Mouse (Mus musculus) megakaryocyte progenitor cell, adult 5-6 weeks (primary cell): ENCODE data around the gene C1rl. TPM values are rescaled to one million over a fixed set of nuclear protein-coding genes. Genes with fewer than 3 reads are reported as not detected.

ENCODE experiments used
- ATAC-seq: replicated peaks from 2 replicates; pipeline ENCODE4 v1.8.0; 2016; ENCODE audit warnings: mild to moderate bottlenecking, moderate TSS enrichment, inconsistent platforms; ENCODE audit not compliant: poor library complexity
- total RNA-seq, 2 experiments: library from RNA; stranded (forward) in 1 of 2; stranded (reverse) in 1 of 2; fragments of 157-497, 149-512 nt in 1 of 2; fragments of 200-1000 nt in 1 of 2; gene quantifications; 2 replicates each; pipeline versions ENCODE4 v1.2.3 to v1.2.4; 2015 to 2017

C1rl gene
- 3.3 and 3.5 TPM in 2 replicates for total RNA-seq (2015)
- 5.6 and 6.8 TPM in 2 replicates for total RNA-seq (2017)

- peak; percentile 88 for ATAC-seq
Measured at GRCm38 (mm10) chr6:124492842-124493561, at the start of gene C1rl. TSS of gene C1rl (plus strand) at chr6:124493113.

- no peak for ATAC-seq
Measured at GRCm38 (mm10) chr6:124443338-124443737, 49.6 kb upstream of the C1rl start.

GRCm38 (mm10) chr6:124446024-124446423 is 46.9 kb upstream of the C1rl start:
- ATAC-seq = no peak

GRCm38 (mm10) chr6:124446459-124446858 is 46.5 kb upstream of the C1rl start:
- no peak for ATAC-seq

GRCm38 (mm10) chr6:124447356-124447755 is 45.6 kb upstream of the C1rl start:
- no peak for ATAC-seq

- peak; percentile 64 for ATAC-seq
Measured at GRCm38 (mm10) chr6:124448186-124448852, 44.6 kb upstream of the C1rl start.

- no peak for ATAC-seq
Measured at GRCm38 (mm10) chr6:124448959-124449667, 43.8 kb upstream of the C1rl start.

- no peak for ATAC-seq
Measured at GRCm38 (mm10) chr6:124449668-124450383, 43.1 kb upstream of the C1rl start.

GRCm38 (mm10) chr6:124451995-124452394 is 40.9 kb upstream of the C1rl start:
- peak; percentile 42 for ATAC-seq

GRCm38 (mm10) chr6:124453756-124454155 is 39.2 kb upstream of the C1rl start:
- ATAC-seq = no peak

GRCm38 (mm10) chr6:124456243-124456642 is 36.7 kb upstream of the C1rl start:
- ATAC-seq = no peak

- no peak for ATAC-seq
Measured at GRCm38 (mm10) chr6:124457827-124458226, 35.1 kb upstream of the C1rl start.

GRCm38 (mm10) chr6:124458505-124458904 is 34.4 kb upstream of the C1rl start:
- ATAC-seq = no peak

- peak; percentile 15; the same call in 1 of the 2 replicates for ATAC-seq
Measured at GRCm38 (mm10) chr6:124459388-124459787, 33.5 kb upstream of the C1rl start.

GRCm38 (mm10) chr6:124463881-124464291 is 29.0 kb upstream of the C1rl start:
- ATAC-seq = peak; percentile 33

- peak; percentile 94 for ATAC-seq
Measured at GRCm38 (mm10) chr6:124464305-124465271, 28.3 kb upstream of the C1rl start, which contains the start of gene Clstn3. TSS of gene Clstn3 (minus strand) at chr6:124464794.

GRCm38 (mm10) chr6:124465299-124465698 is 27.6 kb upstream of the C1rl start:
- ATAC-seq = no peak

- ATAC-seq = no peak
Measured at GRCm38 (mm10) chr6:124465729-124466128, 27.2 kb upstream of the C1rl start.

- ATAC-seq = no peak
Measured at GRCm38 (mm10) chr6:124471121-124471520, 21.8 kb upstream of the C1rl start.
